Mouse (Mus musculus): ENCODE results near the gene Zfp688. TPM values are rescaled to one million over a fixed set of nuclear protein-coding genes. Genes with fewer than 3 reads are reported as not detected.
A peak's percentile ranks its signal among the peaks of the same experiment; 100 is the strongest.
"Not testable (repeated sequence)": the region's sequence is repeated elsewhere in the genome, so short reads cannot be mapped to it uniquely, and the experiment has no call there.

The Zfp688 gene
- 2.3 and 2.4 TPM in 2 replicates for polyA plus RNA-seq (2012)

- Histone ChIP-seq H3K36me3 (ENCODE audit: control insufficient read depth) (peaks cover 32% of the 10 kb centered on the region), H3K9me3 (ENCODE audit: control insufficient read depth, low read length) (no peaks in the 10 kb centered on the region), H3K27me3 (ENCODE audit: control insufficient read depth) (peaks cover 11% of the 10 kb centered on the region), H3K4me1 (ENCODE audit: control insufficient read depth) (peaks cover 35% of the 10 kb centered on the region), H3K4me3 (replicated peaks) (peak within 1 kb of the TSS; percentile 93)
- TF ChIP-seq TAL1 (IDR thresholded peaks at IDR 0.05; ENCODE audit: low read length), result no peak
- TF ChIP-seq GATA1 (IDR thresholded peaks at IDR 0.05; ENCODE audit: low read length), result no peak
These were observed at the start of gene Zfp688 for GRCm38 (mm10) chr7:127421388-127422191. Gene Zfp688 (minus strand): TSS chr7:127422068.

- H3K36me3 ChIP-seq (ENCODE audit: control insufficient read depth), result peaks cover 73% of the 10 kb centered on the region
- no peak for TF ChIP-seq GATA1 (IDR thresholded peaks at IDR 0.05; ENCODE audit: low read length)
- TF ChIP-seq TAL1 (IDR thresholded peaks at IDR 0.05; ENCODE audit: low read length), result no peak
These were observed 49.8 kb upstream of the Zfp688 start for GRCm38 (mm10) chr7:127471646-127472010.

GRCm38 (mm10) chr7:127470743-127471645 lies 49.1 kb upstream of the Zfp688 start:
- no peaks in the 10 kb centered on the region for H3K27me3 ChIP-seq (ENCODE audit: control insufficient read depth)
- H3K4me3 ChIP-seq (replicated peaks), result peak overlapping the region; percentile 93
- H3K4me1 ChIP-seq (ENCODE audit: control insufficient read depth), result peaks cover 47% of the 10 kb centered on the region
- peaks cover 6% of the 10 kb centered on the region for H3K9me3 ChIP-seq (ENCODE audit: control insufficient read depth, low read length)
- TF ChIP-seq TAL1 (IDR thresholded peaks at IDR 0.05; ENCODE audit: low read length) (no peak), GATA1 (IDR thresholded peaks at IDR 0.05; ENCODE audit: low read length) (no peak)
- peaks cover 71% of the 10 kb centered on the region for H3K36me3 ChIP-seq (ENCODE audit: control insufficient read depth)

More at GRCm38 (mm10) chr7:127471646-127472010, 49.8 kb upstream of the Zfp688 start:
- peaks cover 6% of the 10 kb centered on the region for H3K9me3 ChIP-seq (ENCODE audit: control insufficient read depth, low read length)
- H3K27me3 ChIP-seq (ENCODE audit: control insufficient read depth), result no peaks in the 10 kb centered on the region
- H3K4me1 ChIP-seq (ENCODE audit: control insufficient read depth), result peaks cover 51% of the 10 kb centered on the region
- H3K4me3 ChIP-seq (replicated peaks), result peak overlapping the region; percentile 93

GRCm38 (mm10) chr7:127470011-127470715 lies 48.3 kb upstream of the Zfp688 start:
- Histone ChIP-seq H3K36me3 (ENCODE audit: control insufficient read depth) (peaks cover 69% of the 10 kb centered on the region), H3K27me3 (ENCODE audit: control insufficient read depth) (no peaks in the 10 kb centered on the region), H3K9me3 (ENCODE audit: control insufficient read depth, low read length) (peaks cover 6% of the 10 kb centered on the region), H3K4me1 (ENCODE audit: control insufficient read depth) (peaks cover 47% of the 10 kb centered on the region), H3K4me3 (replicated peaks) (peak overlapping the region; percentile 93)
- TF ChIP-seq TAL1 (IDR thresholded peaks at IDR 0.05; ENCODE audit: low read length) (no peak), GATA1 (IDR thresholded peaks at IDR 0.05; ENCODE audit: low read length) (no peak)

GRCm38 (mm10) chr7:127466606-127467005 lies 44.7 kb upstream of the Zfp688 start:
- H3K4me1 ChIP-seq (ENCODE audit: control insufficient read depth), result peaks cover 30% of the 10 kb centered on the region
- no peak overlapping the region for H3K4me3 ChIP-seq (replicated peaks)
- peaks cover 66% of the 10 kb centered on the region for H3K36me3 ChIP-seq (ENCODE audit: control insufficient read depth)
- no peaks in the 10 kb centered on the region for H3K27me3 ChIP-seq (ENCODE audit: control insufficient read depth)
- H3K9me3 ChIP-seq (ENCODE audit: control insufficient read depth, low read length), result peaks cover 6% of the 10 kb centered on the region
- TF ChIP-seq TAL1 (IDR thresholded peaks at IDR 0.05; ENCODE audit: low read length), result no peak
- TF ChIP-seq GATA1 (IDR thresholded peaks at IDR 0.05; ENCODE audit: low read length), result no peak

- H3K9me3 ChIP-seq (ENCODE audit: control insufficient read depth, low read length); H3K4me3 ChIP-seq (replicated peaks); H3K27me3 ChIP-seq (ENCODE audit: control insufficient read depth): not testable (repeated sequence)
- peak; percentile 30; the same call in 1 of the 3 replicates for TF ChIP-seq TAL1 (IDR thresholded peaks at IDR 0.05; ENCODE audit: low read length)
- peaks cover 76% of the 10 kb centered on the region for H3K36me3 ChIP-seq (ENCODE audit: control insufficient read depth)
- peaks cover 28% of the 10 kb centered on the region for H3K4me1 ChIP-seq (ENCODE audit: control insufficient read depth)
These were observed 43.8 kb upstream of the Zfp688 start for GRCm38 (mm10) chr7:127465670-127466069.

GRCm38 (mm10) chr7:127465191-127465590 lies 43.3 kb upstream of the Zfp688 start:
- H3K36me3 ChIP-seq (ENCODE audit: control insufficient read depth), result peaks cover 80% of the 10 kb centered on the region
- no peaks in the 10 kb centered on the region for H3K27me3 ChIP-seq (ENCODE audit: control insufficient read depth)
- H3K9me3 ChIP-seq (ENCODE audit: control insufficient read depth, low read length), result peaks cover 6% of the 10 kb centered on the region
- H3K4me3 ChIP-seq (replicated peaks), result no peak overlapping the region
- TF ChIP-seq GATA1 (IDR thresholded peaks at IDR 0.05; ENCODE audit: low read length) (no peak), TAL1 (IDR thresholded peaks at IDR 0.05; ENCODE audit: low read length) (no peak)
- peaks cover 24% of the 10 kb centered on the region for H3K4me1 ChIP-seq (ENCODE audit: control insufficient read depth)

GRCm38 (mm10) chr7:127459311-127459710 lies 37.4 kb upstream of the Zfp688 start, which contains the start of gene Prr14:
Gene Prr14 (plus strand): TSS chr7:127459611.
- Histone ChIP-seq H3K4me3 (replicated peaks) (peak within 1 kb of the TSS; percentile 48), H3K4me1 (ENCODE audit: control insufficient read depth) (peaks cover 22% of the 10 kb centered on the region), H3K9me3 (ENCODE audit: control insufficient read depth, low read length) (peaks cover 10% of the 10 kb centered on the region), H3K36me3 (ENCODE audit: control insufficient read depth) (peaks cover 86% of the 10 kb centered on the region)
- H3K27me3 ChIP-seq (ENCODE audit: control insufficient read depth), result not testable (repeated sequence)

GRCm38 (mm10) chr7:127458371-127459122 lies 36.7 kb upstream of the Zfp688 start:
- H3K4me3 ChIP-seq (replicated peaks); H3K27me3 ChIP-seq (ENCODE audit: control insufficient read depth): not testable (repeated sequence)
- Histone ChIP-seq H3K4me1 (ENCODE audit: control insufficient read depth) (peaks cover 24% of the 10 kb centered on the region), H3K36me3 (ENCODE audit: control insufficient read depth) (peaks cover 83% of the 10 kb centered on the region), H3K9me3 (ENCODE audit: control insufficient read depth, low read length) (peaks cover 10% of the 10 kb centered on the region)

Measured in erythroblast, embryonic 14.5 days (primary cell).